Mouse (Mus musculus) retina, postnatal 7 days (tissue): ENCODE measurements around the gene Ppp1r2.

Source experiments
- DNase-seq: peaks from one replicate; pipeline ENCODE4 v3.0.0-alpha.2; 2012; ENCODE audit warnings: low read depth, low spot score

Gene Ppp1r2

GRCm38 (mm10) chr16:31290751-31291365, 15.8 kb upstream of the Ppp1r2 start:
- DNase-seq: no peak

- DNase-seq: no peak
Observed at GRCm38 (mm10) chr16:31290281-31290680, 15.2 kb upstream of the Ppp1r2 start.

DNA sequence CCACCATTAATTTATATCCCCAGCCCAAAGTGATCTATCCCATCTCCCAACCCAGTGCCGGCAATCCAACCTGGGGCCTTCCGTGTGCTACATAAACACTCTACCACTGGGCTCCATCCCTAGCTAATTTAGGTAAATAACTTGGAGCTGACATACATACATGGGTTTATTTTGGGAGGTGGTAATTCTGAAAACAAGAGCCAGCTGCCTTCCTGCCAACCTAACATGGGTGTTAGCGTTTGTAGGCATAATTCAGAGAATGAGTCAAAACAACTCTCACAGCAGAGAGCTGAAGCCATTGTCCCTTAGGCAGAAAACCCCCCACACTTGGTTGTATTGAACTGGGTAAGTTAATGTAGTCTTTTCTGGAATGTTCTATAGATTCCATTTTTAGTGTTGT, 12.6 kb upstream of the Ppp1r2 start:
- no peak for DNase-seq

DNA sequence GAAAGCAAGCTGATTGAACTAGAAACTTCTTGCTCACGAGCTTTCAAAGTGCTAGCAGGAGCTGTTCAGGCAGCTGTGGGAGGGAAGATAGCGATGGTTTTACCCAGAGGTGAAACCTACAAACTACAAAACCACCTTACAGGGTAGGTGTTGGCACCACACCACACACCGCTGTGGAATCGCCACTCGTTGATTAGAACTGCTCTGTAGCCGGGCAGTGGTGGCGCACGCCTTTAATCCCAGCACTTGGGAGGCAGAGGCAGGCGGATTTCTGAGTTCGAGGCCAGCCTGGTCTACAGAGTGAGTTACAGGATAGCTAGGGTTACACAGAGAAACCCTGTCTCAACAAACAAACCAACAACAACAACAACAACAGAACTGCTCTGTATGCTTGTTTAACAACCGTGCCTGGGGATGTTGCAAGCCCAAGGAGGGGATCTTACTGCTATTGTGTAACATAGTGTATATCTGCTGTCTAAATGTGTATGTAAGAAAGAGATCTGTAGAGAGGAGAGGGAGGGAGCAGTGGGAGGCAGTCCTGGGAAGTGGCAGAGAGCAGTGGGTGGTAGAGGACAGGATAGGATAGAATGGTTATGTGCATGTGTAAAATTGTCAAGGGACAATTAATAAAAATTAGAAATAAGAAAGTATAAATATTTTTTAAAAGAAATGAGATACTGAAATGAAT, 11.9 kb upstream of the Ppp1r2 start:
- no peak for DNase-seq

DNA sequence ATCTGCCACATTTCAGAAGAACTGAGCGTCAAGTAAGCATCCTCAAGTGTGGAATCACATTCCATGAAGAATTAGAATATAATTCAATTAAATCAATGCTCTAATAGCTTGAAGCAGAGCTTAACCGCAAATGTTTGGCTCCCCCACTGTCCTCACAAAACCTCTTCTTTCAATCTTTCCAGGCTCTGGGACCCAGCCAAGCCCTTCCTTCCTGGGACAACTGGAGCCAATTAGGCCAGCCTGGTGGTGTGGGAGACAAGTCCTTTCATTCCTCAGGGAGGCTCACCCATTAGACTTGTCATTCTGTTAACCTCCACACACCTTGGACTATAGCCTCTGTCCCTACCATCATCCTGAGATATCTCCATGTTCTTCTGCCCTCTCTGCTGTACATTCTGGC, 6.9 kb upstream of the Ppp1r2 start:
- no peak for DNase-seq

DNA sequence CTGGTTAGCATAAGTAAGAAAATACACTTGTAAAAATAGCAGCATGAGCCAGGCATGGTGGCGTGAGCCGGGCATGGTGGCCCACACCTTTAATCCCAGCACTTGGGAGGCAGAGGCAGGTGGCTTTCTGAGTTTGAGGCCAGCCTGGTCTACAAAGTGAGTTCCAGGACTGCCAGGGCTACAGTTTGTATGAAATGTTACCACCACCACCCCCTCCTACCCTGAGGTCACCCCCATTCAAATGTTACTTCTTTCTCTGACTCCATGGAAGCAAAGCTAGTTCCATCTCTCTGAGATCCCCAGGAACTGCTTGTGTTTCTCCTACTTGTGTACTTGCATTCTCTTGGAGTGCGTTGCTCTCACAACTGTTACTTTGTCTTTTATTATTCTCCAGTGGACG, 5.1 kb upstream of the Ppp1r2 start:
- no peak for DNase-seq

GRCm38 (mm10) chr16:31278581-31278980, 3.5 kb upstream of the Ppp1r2 start:
- DNase-seq: no peak

GRCm38 (mm10) chr16:31278081-31278480, 3.0 kb upstream of the Ppp1r2 start:
- no peak for DNase-seq

- DNase-seq: no peak
Observed at GRCm38 (mm10) chr16:31276962-31277361, 1.9 kb upstream of the Ppp1r2 start.

GRCm38 (mm10) chr16:31276539-31276938, 1.5 kb upstream of the Ppp1r2 start:
- no peak for DNase-seq

DNA sequence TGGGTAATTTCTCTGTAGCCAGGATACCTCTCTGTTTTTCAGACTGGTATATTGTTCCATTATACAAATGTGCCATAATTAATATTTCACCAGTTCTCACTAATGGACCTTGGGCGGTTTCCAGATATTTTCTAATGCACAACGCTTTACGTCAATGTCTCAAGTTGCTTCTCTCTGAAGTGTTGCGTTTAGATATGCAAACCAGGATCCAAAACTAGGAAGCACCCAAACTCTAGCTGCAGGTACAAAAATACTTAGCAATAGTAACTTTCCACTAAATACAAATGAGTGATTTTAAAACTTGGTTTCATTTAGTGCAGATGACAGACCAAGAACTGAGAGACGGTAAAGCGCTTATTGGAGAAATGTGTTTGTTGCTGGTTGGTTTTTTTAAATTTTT, 993 bp downstream of the Ppp1r2 start:
- no peak for DNase-seq

GRCm38 (mm10) chr16:31266692-31267091, 8.4 kb downstream of the Ppp1r2 start:
- DNase-seq: no peak

- DNase-seq: no peak
Observed at GRCm38 (mm10) chr16:31256151-31256550, 18.9 kb downstream of the Ppp1r2 start.

- no peak for DNase-seq
Observed at GRCm38 (mm10) chr16:31255685-31256084, 19.4 kb downstream of the Ppp1r2 start.

GRCm38 (mm10) chr16:31249401-31249800, 25.7 kb downstream of the Ppp1r2 start:
- DNase-seq: no peak

DNA sequence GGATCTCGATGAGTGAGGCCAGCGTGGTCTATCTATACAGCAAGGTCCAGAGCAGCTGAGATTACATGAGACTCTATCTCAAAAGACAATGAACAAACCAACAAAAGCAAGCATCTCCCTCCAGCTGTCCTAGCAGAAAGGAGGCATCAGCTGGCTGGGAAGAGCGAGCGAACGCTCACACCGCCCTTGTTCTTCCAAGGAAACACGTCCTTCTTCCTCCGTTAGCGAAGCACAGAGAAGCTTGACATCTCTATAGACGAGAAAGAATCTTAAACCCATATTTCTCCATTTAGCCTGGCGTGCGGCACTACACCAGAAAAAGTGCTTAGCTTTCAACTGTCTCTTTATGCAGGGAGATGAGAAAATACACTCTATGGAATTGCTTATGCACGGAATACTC, 26.4 kb downstream of the Ppp1r2 start:
- DNase-seq: no peak

DNA sequence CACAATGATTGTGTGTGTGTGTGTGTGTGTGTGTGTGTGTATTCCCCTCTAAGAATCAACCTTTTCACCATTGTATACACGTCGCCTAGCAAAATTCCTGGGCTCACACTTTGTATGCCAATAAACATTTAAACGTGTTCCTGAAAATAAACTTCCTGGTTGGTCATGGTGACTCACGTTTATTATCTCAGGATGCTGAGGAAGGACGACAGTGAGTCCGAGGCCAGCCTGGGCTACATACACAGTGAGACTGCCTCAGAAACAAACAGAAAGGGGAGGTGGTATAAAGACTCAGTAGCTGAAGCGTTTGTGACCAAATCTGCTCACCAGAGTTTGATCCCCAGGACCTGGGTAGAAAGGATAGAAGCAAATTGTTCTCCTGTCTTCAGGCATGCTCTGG, 27.6 kb downstream of the Ppp1r2 start:
- DNase-seq: no peak

DNA sequence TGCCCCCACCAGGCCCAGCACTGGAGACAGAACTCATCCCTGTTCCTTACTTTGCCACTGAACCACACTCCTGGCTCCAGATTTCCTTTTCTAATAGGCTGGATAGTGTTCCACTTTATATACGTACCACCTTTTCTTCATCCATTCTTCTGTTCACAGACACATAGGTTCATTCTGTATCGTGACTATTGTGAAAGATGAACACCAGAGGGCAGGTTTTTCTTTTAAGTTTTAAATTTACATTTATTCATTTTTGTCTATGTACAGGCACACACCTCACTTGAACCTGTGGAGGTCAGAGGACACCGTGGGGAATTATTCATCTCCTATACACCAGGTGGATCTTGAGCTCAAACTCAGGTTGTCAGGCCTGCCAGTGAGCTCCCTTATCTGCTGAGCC, 31.0 kb downstream of the Ppp1r2 start:
- no peak for DNase-seq

DNA sequence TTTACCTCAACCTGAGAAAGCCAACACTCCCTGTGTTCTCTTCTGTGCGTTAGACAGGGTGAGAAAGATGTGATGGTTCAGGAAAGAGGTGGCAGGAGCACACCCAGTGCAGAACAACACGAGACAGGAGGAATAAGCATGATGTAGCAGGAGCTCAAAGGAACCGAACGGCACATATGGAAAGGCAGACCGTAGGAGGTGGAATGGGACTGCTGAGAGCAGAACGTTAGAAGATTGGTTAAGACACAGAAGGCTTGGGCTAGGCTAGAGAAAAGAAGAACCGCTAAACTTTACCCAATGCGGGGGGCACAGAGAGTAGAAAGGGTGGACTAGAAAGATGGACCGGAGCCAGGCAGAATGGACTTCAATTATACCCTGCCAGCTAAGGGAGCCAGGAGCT, 33.6 kb downstream of the Ppp1r2 start:
- DNase-seq: no peak

GRCm38 (mm10) chr16:31240569-31240968, 34.5 kb downstream of the Ppp1r2 start:
- no peak for DNase-seq

DNA sequence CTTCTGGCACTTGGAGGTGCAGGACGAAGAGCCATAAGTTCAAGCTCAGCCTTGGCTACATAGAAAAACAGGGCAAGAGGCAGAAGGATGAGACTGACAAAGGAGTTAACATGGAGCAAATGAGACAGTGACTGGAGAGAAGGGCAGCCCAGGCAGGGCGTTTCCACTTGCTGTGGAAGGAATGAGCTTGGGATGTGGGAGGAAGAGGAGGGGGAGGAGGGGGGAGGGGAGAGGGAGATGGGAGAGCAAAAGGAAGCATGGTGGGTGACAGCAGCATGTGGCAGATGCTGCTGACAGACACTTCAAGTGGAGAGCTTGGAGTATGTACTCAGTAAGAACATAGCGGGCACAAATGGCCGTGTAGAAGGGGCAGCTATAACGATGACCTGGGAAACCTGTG, 36.8 kb downstream of the Ppp1r2 start:
- DNase-seq: no peak

- no peak for DNase-seq
Observed at GRCm38 (mm10) chr16:31235457-31236310, 39.4 kb downstream of the Ppp1r2 start.
